Mouse (Mus musculus) layer of hippocampus, adult 9-10 months (tissue): Measurements from ENCODE around the gene Bahcc1.

Experiments
- DNase-seq: peaks from one replicate; pipeline ENCODE4 v3.0.0; 2022; ENCODE audit warnings: low spot score

Gene Bahcc1

GRCm38 (mm10) chr11:120206669-120207090 is 26.1 kb upstream of the Bahcc1 start:
- DNase-seq = no peak

GRCm38 (mm10) chr11:120208848-120209247 is 23.9 kb upstream of the Bahcc1 start:
- no peak for DNase-seq

- DNase-seq = no peak
These were observed 23.3 kb upstream of the Bahcc1 start for GRCm38 (mm10) chr11:120209462-120209861.

GRCm38 (mm10) chr11:120215726-120216241 is 17.0 kb upstream of the Bahcc1 start:
- no peak for DNase-seq

GRCm38 (mm10) chr11:120216540-120217324 is 16.0 kb upstream of the Bahcc1 start:
- DNase-seq = no peak

GRCm38 (mm10) chr11:120218176-120218856 is 14.4 kb upstream of the Bahcc1 start:
- no peak for DNase-seq

- no peak for DNase-seq
These were observed 13.8 kb upstream of the Bahcc1 start for GRCm38 (mm10) chr11:120218946-120219345.

- no peak for DNase-seq
These were observed 12.7 kb upstream of the Bahcc1 start for GRCm38 (mm10) chr11:120219916-120220522.

GRCm38 (mm10) chr11:120220963-120221827 is 11.6 kb upstream of the Bahcc1 start:
- no peak for DNase-seq

GRCm38 (mm10) chr11:120222425-120223104 is 10.2 kb upstream of the Bahcc1 start:
- no peak for DNase-seq

- no peak for DNase-seq
These were observed 8.9 kb upstream of the Bahcc1 start for GRCm38 (mm10) chr11:120223586-120224487.

- DNase-seq = no peak
These were observed 8.1 kb upstream of the Bahcc1 start for GRCm38 (mm10) chr11:120224488-120225255.

- DNase-seq = no peak
These were observed 7.2 kb upstream of the Bahcc1 start for GRCm38 (mm10) chr11:120225256-120226195.

GRCm38 (mm10) chr11:120226421-120227280 is 6.1 kb upstream of the Bahcc1 start:
- no peak for DNase-seq

- DNase-seq = no peak
These were observed 5.1 kb upstream of the Bahcc1 start for GRCm38 (mm10) chr11:120227571-120228051.

GRCm38 (mm10) chr11:120228116-120228890 is 4.4 kb upstream of the Bahcc1 start:
- DNase-seq = no peak
